Mouse (Mus musculus): ENCODE results near the gene Lrrc4c. TPM values are rescaled to one million over a fixed set of nuclear protein-coding genes. Genes with fewer than 3 reads are reported as not detected.
A peak's percentile ranks its signal among the peaks of the same experiment; 100 is the strongest.

The Lrrc4c gene
- polyA plus RNA-seq, 1 experiment from 2014 or later, result 38.0 TPM

- no peaks in the 10 kb centered on the region for H3K9me3 ChIP-seq (replicated peaks)
- no peaks in the 10 kb centered on the region for H3K27me3 ChIP-seq (replicated peaks)
- no peak overlapping the region for H3K27ac ChIP-seq (replicated peaks)
- 83% methylated on average over 7 of the region's 7 CpGs for WGBS
- no peak overlapping the region for H3K4me2 ChIP-seq
- H3K9ac ChIP-seq (replicated peaks), result no peak overlapping the region
- no peaks in the 10 kb centered on the region for H3K36me3 ChIP-seq
- H3K4me3 ChIP-seq (replicated peaks), result no peak overlapping the region
- no peak for ATAC-seq (ENCODE audit: low FRiP score)
- H3K4me1 ChIP-seq, result no peaks in the 10 kb centered on the region
These were observed 396.6 kb downstream of the Lrrc4c start for GRCm38 (mm10) chr2:96714561-96714960.

- Histone ChIP-seq H3K9me3 (replicated peaks) (no peaks in the 10 kb centered on the region), H3K27ac (replicated peaks) (no peak overlapping the region), H3K4me3 (replicated peaks) (no peak overlapping the region), H3K36me3 (no peaks in the 10 kb centered on the region), H3K27me3 (replicated peaks) (no peaks in the 10 kb centered on the region), H3K9ac (replicated peaks) (no peak overlapping the region), H3K4me2 (no peak overlapping the region), H3K4me1 (no peaks in the 10 kb centered on the region)
- no peak for ATAC-seq (ENCODE audit: low FRiP score)
- WGBS, result 73% methylated on average over 2 of the region's 2 CpGs
These were observed 399.4 kb downstream of the Lrrc4c start for GRCm38 (mm10) chr2:96717353-96717752.

GRCm38 (mm10) chr2:96723395-96723794, 405.4 kb downstream of the Lrrc4c start:
- no peaks in the 10 kb centered on the region for H3K27me3 ChIP-seq (replicated peaks)
- no peak overlapping the region for H3K4me2 ChIP-seq
- no peak for ATAC-seq (ENCODE audit: low FRiP score)
- no peak overlapping the region for H3K27ac ChIP-seq (replicated peaks)
- H3K9ac ChIP-seq (replicated peaks), result no peak overlapping the region
- H3K4me1 ChIP-seq, result no peaks in the 10 kb centered on the region
- no peaks in the 10 kb centered on the region for H3K9me3 ChIP-seq (replicated peaks)
- no peaks in the 10 kb centered on the region for H3K36me3 ChIP-seq
- H3K4me3 ChIP-seq (replicated peaks), result no peak overlapping the region

- Histone ChIP-seq H3K4me2 (no peak overlapping the region), H3K27ac (replicated peaks) (no peak overlapping the region), H3K4me3 (replicated peaks) (no peak overlapping the region), H3K4me1 (no peaks in the 10 kb centered on the region), H3K9ac (replicated peaks) (no peak overlapping the region), H3K36me3 (no peaks in the 10 kb centered on the region), H3K27me3 (replicated peaks) (no peaks in the 10 kb centered on the region), H3K9me3 (replicated peaks) (no peaks in the 10 kb centered on the region)
- ATAC-seq (ENCODE audit: low FRiP score), result no peak
These were observed 418.1 kb downstream of the Lrrc4c start for GRCm38 (mm10) chr2:96736081-96736480.

GRCm38 (mm10) chr2:96755066-96755465, 437.1 kb downstream of the Lrrc4c start:
- Histone ChIP-seq H3K4me1 (no peaks in the 10 kb centered on the region), H3K27me3 (replicated peaks) (no peaks in the 10 kb centered on the region), H3K4me2 (no peak overlapping the region), H3K9me3 (replicated peaks) (no peaks in the 10 kb centered on the region), H3K4me3 (replicated peaks) (no peak overlapping the region), H3K36me3 (no peaks in the 10 kb centered on the region), H3K27ac (replicated peaks) (no peak overlapping the region), H3K9ac (replicated peaks) (no peak overlapping the region)
- no peak for ATAC-seq (ENCODE audit: low FRiP score)

GRCm38 (mm10) chr2:96757701-96758100, 439.7 kb downstream of the Lrrc4c start:
- H3K27me3 ChIP-seq (replicated peaks), result no peaks in the 10 kb centered on the region
- no peaks in the 10 kb centered on the region for H3K36me3 ChIP-seq
- H3K27ac ChIP-seq (replicated peaks), result no peak overlapping the region
- H3K4me1 ChIP-seq, result no peaks in the 10 kb centered on the region
- WGBS, result 60% methylated on average over 1 of the region's 1 CpGs
- no peak overlapping the region for H3K4me2 ChIP-seq
- H3K9me3 ChIP-seq (replicated peaks), result no peaks in the 10 kb centered on the region
- no peak overlapping the region for H3K4me3 ChIP-seq (replicated peaks)
- no peak for ATAC-seq (ENCODE audit: low FRiP score)
- H3K9ac ChIP-seq (replicated peaks), result no peak overlapping the region

- H3K27ac ChIP-seq (replicated peaks), result no peak overlapping the region
- no peaks in the 10 kb centered on the region for H3K36me3 ChIP-seq
- peak; percentile 55; the same call in 1 of the 2 replicates for ATAC-seq (ENCODE audit: low FRiP score)
- no peaks in the 10 kb centered on the region for H3K9me3 ChIP-seq (replicated peaks)
- H3K9ac ChIP-seq (replicated peaks), result no peak overlapping the region
- no peak overlapping the region for H3K4me3 ChIP-seq (replicated peaks)
- H3K4me1 ChIP-seq, result no peaks in the 10 kb centered on the region
- 50% methylated on average over 5 of the region's 5 CpGs for WGBS
- H3K27me3 ChIP-seq (replicated peaks), result no peaks in the 10 kb centered on the region
- no peak overlapping the region for H3K4me2 ChIP-seq
These were observed 445.6 kb downstream of the Lrrc4c start for GRCm38 (mm10) chr2:96763538-96763937.

GRCm38 (mm10) chr2:96775376-96775775, 457.4 kb downstream of the Lrrc4c start:
- no peak for ATAC-seq (ENCODE audit: low FRiP score)

GRCm38 (mm10) chr2:96796681-96797385, 478.9 kb downstream of the Lrrc4c start:
- Histone ChIP-seq H3K36me3 (no peaks in the 10 kb centered on the region), H3K9me3 (replicated peaks) (no peaks in the 10 kb centered on the region), H3K27ac (replicated peaks) (no peak overlapping the region), H3K27me3 (replicated peaks) (no peaks in the 10 kb centered on the region), H3K4me2 (no peak overlapping the region), H3K9ac (replicated peaks) (no peak overlapping the region), H3K4me1 (no peaks in the 10 kb centered on the region), H3K4me3 (replicated peaks) (no peak overlapping the region)
- 43% methylated on average over 6 of the region's 6 CpGs for WGBS
- no peak for ATAC-seq (ENCODE audit: low FRiP score)

More at GRCm38 (mm10) chr2:96775376-96775775, 457.4 kb downstream of the Lrrc4c start:
- Histone ChIP-seq H3K36me3 (no peaks in the 10 kb centered on the region), H3K9ac (replicated peaks) (no peak overlapping the region), H3K27me3 (replicated peaks) (no peaks in the 10 kb centered on the region), H3K4me2 (no peak overlapping the region), H3K4me1 (no peaks in the 10 kb centered on the region), H3K4me3 (replicated peaks) (no peak overlapping the region), H3K9me3 (replicated peaks) (no peaks in the 10 kb centered on the region), H3K27ac (replicated peaks) (no peak overlapping the region)

GRCm38 (mm10) chr2:96850839-96851396, 532.9 kb downstream of the Lrrc4c start:
- 71% methylated on average over 5 of the region's 5 CpGs for WGBS
- no peak for ATAC-seq (ENCODE audit: low FRiP score)
- H3K9me3 ChIP-seq (replicated peaks), result no peaks in the 10 kb centered on the region
- H3K4me2 ChIP-seq, result no peak overlapping the region
- H3K9ac ChIP-seq (replicated peaks), result no peak overlapping the region
- no peak overlapping the region for H3K27ac ChIP-seq (replicated peaks)
- H3K4me3 ChIP-seq (replicated peaks), result no peak overlapping the region
- H3K36me3 ChIP-seq, result no peaks in the 10 kb centered on the region
- H3K27me3 ChIP-seq (replicated peaks), result no peaks in the 10 kb centered on the region
- H3K4me1 ChIP-seq, result no peaks in the 10 kb centered on the region

- ATAC-seq (ENCODE audit: low FRiP score), result no peak
- H3K27me3 ChIP-seq (replicated peaks), result no peaks in the 10 kb centered on the region
- H3K4me3 ChIP-seq (replicated peaks), result no peak overlapping the region
- no peaks in the 10 kb centered on the region for H3K9me3 ChIP-seq (replicated peaks)
- no peaks in the 10 kb centered on the region for H3K36me3 ChIP-seq
- no peak overlapping the region for H3K9ac ChIP-seq (replicated peaks)
- WGBS, result 100% methylated on average over 1 of the region's 1 CpGs
- H3K4me2 ChIP-seq, result no peak overlapping the region
- no peak overlapping the region for H3K27ac ChIP-seq (replicated peaks)
- no peaks in the 10 kb centered on the region for H3K4me1 ChIP-seq
These were observed 535.8 kb downstream of the Lrrc4c start for GRCm38 (mm10) chr2:96853797-96854196.

GRCm38 (mm10) chr2:96876062-96876461, 558.1 kb downstream of the Lrrc4c start:
- Histone ChIP-seq H3K27me3 (replicated peaks) (no peaks in the 10 kb centered on the region), H3K9me3 (replicated peaks) (no peaks in the 10 kb centered on the region), H3K27ac (replicated peaks) (no peak overlapping the region), H3K9ac (replicated peaks) (no peak overlapping the region), H3K4me2 (no peak overlapping the region), H3K4me1 (no peaks in the 10 kb centered on the region), H3K36me3 (no peaks in the 10 kb centered on the region), H3K4me3 (replicated peaks) (no peak overlapping the region)
- 70% methylated on average over 1 of the region's 1 CpGs for WGBS
- no peak for ATAC-seq (ENCODE audit: low FRiP score)

All from neural tube, embryonic 15.5 days (tissue).